Mouse (Mus musculus): ENCODE measurements at regions not wholly inside any gene's neighbourhood (a gene's known extent, or its start where the extent isn't known, plus 50 kb on each side); places are given as distances from the start of the nearest gene placed in this dataset.

- H3K4me1 ChIP-seq (ENCODE audit: control insufficient read depth, insufficient read depth, low read length): peaks cover 3% of the 10 kb centered on the region; the same call in 1 of the 2 replicates
- no peaks in the 10 kb centered on the region for H3K36me3 ChIP-seq (ENCODE audit: control insufficient read depth, insufficient read depth, low read length)
- no peak overlapping the region for H3K9ac ChIP-seq (replicated peaks; ENCODE audit: low read depth, low read length)
- H3K4me2 ChIP-seq (replicated peaks; ENCODE audit: low read depth, low read length): no peak overlapping the region
- WGBS: 71% methylated on average over 5 of the region's 5 CpGs
- H3K4me3 ChIP-seq (ENCODE audit: low read depth, low read length): no peak overlapping the region
- H3K27ac ChIP-seq (ENCODE audit: low read length): no peak overlapping the region
- H3K9me3 ChIP-seq (ENCODE audit: control insufficient read depth, low read depth, low read length): no peaks in the 10 kb centered on the region
- no peak for ATAC-seq (ENCODE audit: insufficient number of reproducible peaks, insufficient read depth, low FRiP score, low read depth)
- no peaks in the 10 kb centered on the region for H3K27me3 ChIP-seq (ENCODE audit: control insufficient read depth, insufficient read depth, low read length)
Measured at GRCm38 (mm10) chr15:11774717-11775116, 132.4 kb downstream of the Npr3 start.

GRCm38 (mm10) chr15:11770596-11770995, 136.5 kb downstream of the Npr3 start:
- Histone ChIP-seq H3K4me2 (replicated peaks; ENCODE audit: low read depth, low read length) (no peak overlapping the region), H3K9ac (replicated peaks; ENCODE audit: low read depth, low read length) (no peak overlapping the region), H3K27ac (ENCODE audit: low read length) (no peak overlapping the region), H3K36me3 (ENCODE audit: control insufficient read depth, insufficient read depth, low read length) (no peaks in the 10 kb centered on the region), H3K27me3 (ENCODE audit: control insufficient read depth, insufficient read depth, low read length) (no peaks in the 10 kb centered on the region), H3K4me3 (ENCODE audit: low read depth, low read length) (no peak overlapping the region), H3K9me3 (ENCODE audit: control insufficient read depth, low read depth, low read length) (no peaks in the 10 kb centered on the region), H3K4me1 (ENCODE audit: control insufficient read depth, insufficient read depth, low read length) (peaks cover 3% of the 10 kb centered on the region; the same call in 1 of the 2 replicates)
- ATAC-seq (ENCODE audit: insufficient number of reproducible peaks, insufficient read depth, low FRiP score, low read depth): no peak
- 29% methylated on average over 1 of the region's 1 CpGs for WGBS

GRCm38 (mm10) chr15:11757963-11758362, 149.1 kb downstream of the Npr3 start:
- Histone ChIP-seq H3K27me3 (ENCODE audit: control insufficient read depth, insufficient read depth, low read length) (no peaks in the 10 kb centered on the region), H3K4me1 (ENCODE audit: control insufficient read depth, insufficient read depth, low read length) (no peaks in the 10 kb centered on the region), H3K9ac (replicated peaks; ENCODE audit: low read depth, low read length) (no peak overlapping the region), H3K36me3 (ENCODE audit: control insufficient read depth, insufficient read depth, low read length) (no peaks in the 10 kb centered on the region), H3K4me3 (ENCODE audit: low read depth, low read length) (no peak overlapping the region), H3K4me2 (replicated peaks; ENCODE audit: low read depth, low read length) (no peak overlapping the region), H3K9me3 (ENCODE audit: control insufficient read depth, low read depth, low read length) (no peaks in the 10 kb centered on the region), H3K27ac (ENCODE audit: low read length) (no peak overlapping the region)
- WGBS: 79% methylated on average over 1 of the region's 1 CpGs
- no peak for ATAC-seq (ENCODE audit: insufficient number of reproducible peaks, insufficient read depth, low FRiP score, low read depth)

GRCm38 (mm10) chr15:11756786-11757185, 150.3 kb downstream of the Npr3 start:
- Histone ChIP-seq H3K9ac (replicated peaks; ENCODE audit: low read depth, low read length) (no peak overlapping the region), H3K27ac (ENCODE audit: low read length) (no peak overlapping the region), H3K36me3 (ENCODE audit: control insufficient read depth, insufficient read depth, low read length) (no peaks in the 10 kb centered on the region), H3K4me2 (replicated peaks; ENCODE audit: low read depth, low read length) (no peak overlapping the region), H3K9me3 (ENCODE audit: control insufficient read depth, low read depth, low read length) (no peaks in the 10 kb centered on the region), H3K4me1 (ENCODE audit: control insufficient read depth, insufficient read depth, low read length) (no peaks in the 10 kb centered on the region), H3K4me3 (ENCODE audit: low read depth, low read length) (no peak overlapping the region), H3K27me3 (ENCODE audit: control insufficient read depth, insufficient read depth, low read length) (no peaks in the 10 kb centered on the region)
- no peak for ATAC-seq (ENCODE audit: insufficient number of reproducible peaks, insufficient read depth, low FRiP score, low read depth)
- 72% methylated on average over 7 of the region's 7 CpGs for WGBS

- 16% methylated on average over 3 of the region's 3 CpGs for WGBS
- no peaks in the 10 kb centered on the region for H3K27me3 ChIP-seq (ENCODE audit: control insufficient read depth, insufficient read depth, low read length)
Measured at GRCm38 (mm10) chr15:11753216-11753615, 153.9 kb downstream of the Npr3 start.

GRCm38 (mm10) chr15:11750893-11751292, 156.2 kb downstream of the Npr3 start:
- no peaks in the 10 kb centered on the region; the same call in 1 of the 2 replicates for H3K9me3 ChIP-seq (ENCODE audit: control insufficient read depth, low read depth, low read length)
- WGBS: 65% methylated on average over 5 of the region's 5 CpGs
- H3K27ac ChIP-seq (ENCODE audit: low read length): no peak overlapping the region
- no peak overlapping the region for H3K4me2 ChIP-seq (replicated peaks; ENCODE audit: low read depth, low read length)
- H3K9ac ChIP-seq (replicated peaks; ENCODE audit: low read depth, low read length): no peak overlapping the region
- H3K27me3 ChIP-seq (ENCODE audit: control insufficient read depth, insufficient read depth, low read length): no peaks in the 10 kb centered on the region
- ATAC-seq (ENCODE audit: insufficient number of reproducible peaks, insufficient read depth, low FRiP score, low read depth): no peak
- H3K4me3 ChIP-seq (ENCODE audit: low read depth, low read length): no peak overlapping the region
- H3K36me3 ChIP-seq (ENCODE audit: control insufficient read depth, insufficient read depth, low read length): no peaks in the 10 kb centered on the region
- no peaks in the 10 kb centered on the region for H3K4me1 ChIP-seq (ENCODE audit: control insufficient read depth, insufficient read depth, low read length)

More at GRCm38 (mm10) chr15:11753216-11753615, 153.9 kb downstream of the Npr3 start:
- peak; percentile 63; the same call in 1 of the 2 replicates for ATAC-seq (ENCODE audit: insufficient number of reproducible peaks, insufficient read depth, low FRiP score, low read depth)
- H3K4me2 ChIP-seq (replicated peaks; ENCODE audit: low read depth, low read length): no peak overlapping the region
- H3K36me3 ChIP-seq (ENCODE audit: control insufficient read depth, insufficient read depth, low read length): no peaks in the 10 kb centered on the region
- H3K27ac ChIP-seq (ENCODE audit: low read length): no peak overlapping the region
- H3K9ac ChIP-seq (replicated peaks; ENCODE audit: low read depth, low read length): no peak overlapping the region
- no peak overlapping the region for H3K4me3 ChIP-seq (ENCODE audit: low read depth, low read length)
- H3K4me1 ChIP-seq (ENCODE audit: control insufficient read depth, insufficient read depth, low read length): no peaks in the 10 kb centered on the region
- no peaks in the 10 kb centered on the region for H3K9me3 ChIP-seq (ENCODE audit: control insufficient read depth, low read depth, low read length)

DNA sequence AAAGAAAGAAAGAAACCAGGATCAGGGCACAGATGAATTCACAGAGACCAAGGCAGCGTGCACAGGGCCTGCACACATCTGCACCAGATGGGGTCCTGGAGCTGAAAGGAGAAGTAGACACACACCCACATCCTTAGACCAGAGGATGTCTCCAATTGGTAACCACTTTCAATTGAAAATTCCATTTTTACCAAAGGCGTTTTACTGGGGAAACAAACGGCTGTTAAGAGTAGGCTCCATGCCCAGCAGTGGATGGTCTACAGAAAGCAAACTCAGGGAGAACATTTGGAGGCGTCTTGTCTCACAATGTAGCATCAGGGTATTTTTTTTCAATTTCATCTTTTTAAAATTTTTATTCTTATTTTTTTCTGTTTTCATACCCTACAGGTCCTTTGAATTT, 157.6 kb downstream of the Npr3 start:
- Histone ChIP-seq H3K36me3 (ENCODE audit: control insufficient read depth, insufficient read depth, low read length) (no peaks in the 10 kb centered on the region), H3K9me3 (ENCODE audit: control insufficient read depth, low read depth, low read length) (no peaks in the 10 kb centered on the region; the same call in 1 of the 2 replicates), H3K4me2 (replicated peaks; ENCODE audit: low read depth, low read length) (no peak overlapping the region), H3K27me3 (ENCODE audit: control insufficient read depth, insufficient read depth, low read length) (no peaks in the 10 kb centered on the region), H3K4me3 (ENCODE audit: low read depth, low read length) (no peak overlapping the region), H3K4me1 (ENCODE audit: control insufficient read depth, insufficient read depth, low read length) (peaks cover 8% of the 10 kb centered on the region; the same call in 1 of the 2 replicates), H3K9ac (replicated peaks; ENCODE audit: low read depth, low read length) (no peak overlapping the region), H3K27ac (ENCODE audit: low read length) (no peak overlapping the region)
- 91% methylated on average over 4 of the region's 4 CpGs for WGBS
- no peak for ATAC-seq (ENCODE audit: insufficient number of reproducible peaks, insufficient read depth, low FRiP score, low read depth)

DNA sequence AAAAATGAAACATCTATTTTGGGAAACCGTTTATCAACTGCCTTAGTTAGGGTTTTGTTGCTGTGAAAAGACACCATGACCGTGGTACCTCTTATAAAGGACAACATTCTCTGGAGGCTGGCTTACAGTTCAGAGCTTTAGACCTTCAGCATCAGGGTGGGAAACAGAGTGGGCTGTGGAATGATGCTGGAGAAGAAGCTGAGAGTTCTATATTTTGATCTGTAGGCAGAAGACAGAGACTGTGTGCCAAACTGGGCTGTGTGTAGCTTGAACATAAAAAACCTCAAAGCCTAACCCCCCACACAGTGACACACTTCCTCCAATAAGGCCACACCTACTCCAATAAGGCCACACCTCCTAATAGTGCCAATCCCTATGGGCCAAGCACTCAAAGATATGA, 158.8 kb downstream of the Npr3 start:
- 86% methylated on average over 2 of the region's 2 CpGs for WGBS
- Histone ChIP-seq H3K9me3 (ENCODE audit: control insufficient read depth, low read depth, low read length) (no peaks in the 10 kb centered on the region; the same call in 1 of the 2 replicates), H3K27ac (ENCODE audit: low read length) (no peak overlapping the region), H3K36me3 (ENCODE audit: control insufficient read depth, insufficient read depth, low read length) (no peaks in the 10 kb centered on the region), H3K4me2 (replicated peaks; ENCODE audit: low read depth, low read length) (no peak overlapping the region), H3K27me3 (ENCODE audit: control insufficient read depth, insufficient read depth, low read length) (no peaks in the 10 kb centered on the region), H3K4me3 (ENCODE audit: low read depth, low read length) (no peak overlapping the region), H3K4me1 (ENCODE audit: control insufficient read depth, insufficient read depth, low read length) (peaks cover 8% of the 10 kb centered on the region; the same call in 1 of the 2 replicates), H3K9ac (replicated peaks; ENCODE audit: low read depth, low read length) (no peak overlapping the region)
- ATAC-seq (ENCODE audit: insufficient number of reproducible peaks, insufficient read depth, low FRiP score, low read depth): no peak

- Histone ChIP-seq H3K4me1 (ENCODE audit: control insufficient read depth, insufficient read depth, low read length) (peaks cover 16% of the 10 kb centered on the region), H3K9me3 (ENCODE audit: control insufficient read depth, low read depth, low read length) (no peaks in the 10 kb centered on the region; the same call in 1 of the 2 replicates), H3K27me3 (ENCODE audit: control insufficient read depth, insufficient read depth, low read length) (no peaks in the 10 kb centered on the region), H3K4me2 (replicated peaks; ENCODE audit: low read depth, low read length) (no peak overlapping the region), H3K4me3 (ENCODE audit: low read depth, low read length) (no peak overlapping the region), H3K27ac (ENCODE audit: low read length) (no peak overlapping the region), H3K9ac (replicated peaks; ENCODE audit: low read depth, low read length) (no peak overlapping the region), H3K36me3 (ENCODE audit: control insufficient read depth, insufficient read depth, low read length) (no peaks in the 10 kb centered on the region)
- 89% methylated on average over 1 of the region's 1 CpGs for WGBS
- ATAC-seq (ENCODE audit: insufficient number of reproducible peaks, insufficient read depth, low FRiP score, low read depth): no peak
Measured at GRCm38 (mm10) chr15:11746754-11747153, 160.3 kb downstream of the Npr3 start.
